Mouse (Mus musculus) left cerebral cortex, adult 11 months (tissue): ENCODE results near the gene Ctbs.

Source experiments
- DNase-seq: peaks from one replicate; pipeline ENCODE4 v3.0.0; 2022; ENCODE audit warnings: low spot score

Gene Ctbs

GRCm38 (mm10) chr3:146498989-146499388, 49.4 kb downstream of the Ctbs start:
- no peak for DNase-seq

DNA sequence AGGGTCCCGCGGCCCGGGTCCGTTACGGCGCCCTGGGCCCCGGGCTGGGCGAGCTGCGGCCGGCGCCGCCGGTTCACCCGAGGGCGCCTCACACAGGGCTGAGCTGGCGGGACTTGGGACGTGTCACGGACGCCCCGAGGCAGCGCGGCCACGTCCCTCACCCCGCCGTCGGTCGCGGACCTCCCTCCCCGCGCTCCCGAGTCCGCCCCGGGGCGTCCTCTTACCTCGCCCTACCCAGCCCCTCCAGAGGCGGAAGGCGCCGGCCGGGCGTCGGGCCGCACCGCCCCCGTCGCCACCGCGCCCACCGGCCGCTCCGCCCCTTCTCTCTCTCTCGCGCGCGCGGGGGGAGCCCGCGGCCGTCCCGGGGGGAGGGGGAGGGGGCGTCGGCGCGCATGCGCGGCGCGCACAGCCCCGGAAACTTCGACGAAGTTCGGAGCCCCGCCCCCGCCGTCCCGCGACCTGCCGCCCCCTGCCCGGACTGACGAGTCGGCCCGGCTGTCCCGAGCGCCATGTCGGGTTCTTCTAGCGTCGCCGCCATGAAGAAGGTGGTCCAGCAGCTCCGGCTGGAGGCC, 49.9 kb downstream of the Ctbs start, which contains the start of the genes Spata1 and Gng5:
Spata1 (minus strand) TSS at position 323 of the 572 bp plus-strand sequence.
Gng5 (plus strand) TSS at position 377 of the 572 bp plus-strand sequence.
- peak; percentile 24 for DNase-seq

DNA sequence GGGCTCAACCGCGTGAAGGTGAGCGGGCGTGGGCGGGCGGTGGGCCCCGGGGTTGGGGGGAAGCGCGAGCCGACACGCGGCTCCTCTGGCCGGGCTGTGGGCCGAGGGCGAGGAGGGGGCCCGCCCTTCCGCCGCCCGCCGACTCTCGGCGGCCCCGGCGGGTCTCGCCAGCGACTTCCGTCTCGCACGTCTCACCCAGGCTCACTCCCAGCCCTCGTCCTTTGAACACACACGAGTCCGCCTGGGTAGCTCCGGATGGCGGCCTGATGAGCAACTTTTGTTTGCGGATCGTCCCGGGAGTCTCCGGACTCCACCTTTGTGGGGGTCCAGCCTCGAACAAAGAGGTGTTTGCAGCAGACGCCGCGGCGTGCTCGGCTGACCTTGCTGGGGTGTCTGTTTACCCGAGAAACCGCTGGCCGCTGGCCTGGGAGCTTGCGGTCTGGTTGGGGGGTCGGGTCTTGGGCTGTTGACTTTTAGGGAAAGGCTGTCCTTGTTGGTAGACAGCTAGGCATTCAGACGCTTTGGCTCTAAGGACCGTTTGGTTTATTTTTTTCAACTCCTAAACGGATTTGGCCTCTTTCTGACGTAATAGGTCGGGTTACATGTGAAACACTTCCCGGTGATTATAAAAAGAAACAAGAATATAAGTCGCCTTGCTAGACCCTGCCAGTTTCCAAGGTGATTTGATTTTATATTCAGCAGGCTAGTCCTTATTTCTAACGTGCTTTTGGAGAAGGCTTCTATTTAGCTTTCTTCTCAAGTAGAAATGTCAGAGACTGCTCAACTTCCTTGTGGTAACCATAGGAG, 50.6 kb downstream of the Ctbs start:
- DNase-seq = no peak

DNA sequence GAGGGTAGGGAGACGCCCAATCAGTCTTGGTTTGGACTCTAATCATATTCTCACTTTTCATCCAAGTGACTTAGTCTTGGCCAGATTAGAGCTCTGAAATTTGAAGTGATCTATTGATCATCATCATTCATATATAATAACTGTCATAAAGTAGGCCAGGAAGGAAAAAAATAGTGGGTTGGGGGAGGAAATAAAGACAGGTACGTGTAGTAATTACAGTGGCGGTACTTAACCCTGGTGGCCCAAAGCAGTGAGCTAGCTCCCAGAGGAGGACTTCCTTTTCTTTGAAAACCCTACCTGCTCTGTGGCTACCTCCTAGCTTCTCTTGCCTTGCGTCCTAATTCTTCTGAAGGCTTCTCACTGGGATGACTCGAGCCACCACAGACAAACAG, 51.2 kb downstream of the Ctbs start:
- no peak for DNase-seq

DNA sequence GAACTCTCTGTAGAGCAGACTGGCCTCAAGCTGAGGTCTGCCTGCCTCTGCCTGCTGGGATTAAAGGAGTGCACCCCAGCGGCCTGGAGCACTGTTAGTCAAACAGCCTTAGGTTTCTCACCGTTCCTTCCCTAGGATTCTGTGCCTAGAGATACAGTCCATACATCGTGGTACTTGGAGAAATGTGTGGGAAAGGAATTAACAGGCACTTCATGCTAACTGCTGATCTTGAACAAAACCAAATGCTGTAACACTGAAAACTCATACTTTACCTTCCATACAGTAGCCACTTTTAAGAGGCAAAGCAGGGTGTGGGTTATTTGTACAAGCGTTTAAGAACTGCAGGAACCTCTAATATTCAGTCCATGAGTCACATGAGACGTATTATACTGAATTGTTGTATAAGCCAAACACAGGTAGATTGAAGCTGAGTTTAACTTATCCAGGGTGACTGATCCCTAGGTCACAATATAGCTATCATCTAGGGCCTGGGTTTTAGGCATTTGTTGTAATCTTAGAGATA, 52.1 kb downstream of the Ctbs start:
- DNase-seq = no peak

DNA sequence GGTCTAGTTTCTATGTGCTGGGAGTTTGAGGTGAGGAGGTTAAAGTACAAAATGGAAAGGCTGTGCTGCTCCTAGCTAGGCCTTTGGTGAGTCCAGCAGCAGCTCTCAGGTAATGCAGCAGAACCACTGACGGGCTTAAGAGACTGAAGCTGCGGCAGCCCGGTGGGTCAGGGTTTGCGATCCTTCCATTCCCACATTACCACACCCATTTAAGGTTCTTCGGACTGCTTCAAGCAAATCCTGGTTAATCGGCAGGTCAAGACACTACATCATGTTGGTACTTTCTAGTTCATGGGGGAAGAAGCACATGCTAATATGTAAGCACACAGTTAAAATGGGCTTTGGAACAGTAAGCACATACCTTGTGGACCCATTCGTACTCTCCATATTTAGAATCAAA, 57.1 kb downstream of the Ctbs start:
- DNase-seq = no peak
